Mouse (Mus musculus) thymus, adult 2 months (tissue): ENCODE results near the gene Gm11733. TPM values are rescaled to one million over a fixed set of nuclear protein-coding genes. Genes with fewer than 3 reads are reported as not detected.
A peak's percentile ranks its signal among the peaks of the same experiment; 100 is the strongest.

Source experiments
- DNase-seq: peaks from one replicate; pipeline ENCODE4 v3.0.0; 2021
- H3K27ac ChIP-seq: fragments of 200-500 bp; 2 replicates; pipeline ENCODE4 v1.5.1; 2012; ENCODE audit warnings: low read length, control low read depth; ENCODE audit not compliant: control insufficient read depth, insufficient read depth
- H3K27me3 ChIP-seq: fragments of 200-500 bp; 2 replicates; pipeline ENCODE4 v1.6.1; 2012; ENCODE audit warnings: mild to moderate bottlenecking, low read length, moderate library complexity, mixed read lengths; ENCODE audit not compliant: control insufficient read depth, insufficient read depth
- H3K36me3 ChIP-seq: fragments of 200-500 bp; 2 replicates; pipeline ENCODE4 v1.6.1; 2012; ENCODE audit warnings: mild to moderate bottlenecking, low read length, moderate library complexity; ENCODE audit not compliant: control insufficient read depth, insufficient read depth
- H3K4me1 ChIP-seq: fragments of 200-500 bp; replicated peaks from 2 replicates; pipeline ENCODE4 v1.6.1; 2012; ENCODE audit warnings: low read length; ENCODE audit not compliant: control insufficient read depth, insufficient read depth
- H3K4me3 ChIP-seq: fragments of 200-500 bp; 2 replicates; pipeline ENCODE4 v1.5.1; 2012; ENCODE audit warnings: mild to moderate bottlenecking, low read length, control low read depth, moderate library complexity; ENCODE audit not compliant: control insufficient read depth, insufficient read depth
- CTCF ChIP-seq: fragments of 200-500 bp; IDR thresholded peaks from 2 replicates; pipeline ENCODE4 v1.5.1; 2012; ENCODE audit warnings: mild to moderate bottlenecking, control low read depth, low read length, moderate library complexity, borderline replicate concordance; ENCODE audit not compliant: control insufficient read depth, poor library complexity, insufficient read depth; ENCODE audit errors: extremely low read depth
- POLR2A ChIP-seq: fragments of 200-500 bp; IDR thresholded peaks from 2 replicates; pipeline ENCODE4 v1.6.1; 2012; ENCODE audit warnings: mild to moderate bottlenecking, low read length, control low read depth, moderate library complexity; ENCODE audit not compliant: control insufficient read depth, poor library complexity, insufficient read depth; ENCODE audit errors: extremely low read depth
- WGBS: fragments of 180-500 bp; shearing (Covaris S2); methylation state at CpG from one replicate; pipeline ENCODE4 v1.1.7; 2018; 5-methylcytosine and 5-hydroxymethylcytosine counted together
- polyA plus RNA-seq: library from polyadenylated mRNA; depleted of rRNA; stranded (reverse); fragments of >200 nt; gene quantifications from 2 replicates; pipeline ENCODE4 v1.2.3, GENCODE M21; 2012; rRNA removed

Gene Gm11733
- polyA plus RNA-seq, 1 experiment: not detected

DNA sequence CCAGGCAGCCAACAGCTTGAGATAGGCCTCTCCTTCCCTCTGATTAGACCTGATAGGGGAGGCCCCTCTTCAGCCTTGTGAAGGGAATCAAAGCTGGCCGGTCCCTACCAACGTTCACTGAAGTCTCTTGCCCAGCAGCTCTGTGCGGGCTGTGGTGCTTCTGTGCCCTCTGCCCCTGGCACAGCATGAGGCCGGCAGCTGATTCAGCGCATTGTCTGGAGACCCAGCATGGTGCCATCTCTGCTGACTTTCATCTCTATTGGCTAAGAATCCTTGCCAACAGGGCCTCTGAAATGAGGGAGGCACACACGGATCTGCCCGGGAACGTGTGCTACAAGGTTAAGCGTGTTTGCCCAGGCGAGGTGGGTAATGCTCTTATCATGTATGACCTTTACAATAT lies 48.2 kb downstream of the Gm11733 start:
- H3K36me3 ChIP-seq: no peaks in the 10 kb centered on the region
- H3K27ac ChIP-seq: no peak overlapping the region
- WGBS: 91% methylated on average over 10 of the region's 10 CpGs
- no peak for TF ChIP-seq CTCF
- TF ChIP-seq POLR2A: no peak
- H3K27me3 ChIP-seq: no peaks in the 10 kb centered on the region
- no peak overlapping the region for H3K4me3 ChIP-seq
- no peaks in the 10 kb centered on the region for H3K4me1 ChIP-seq
- DNase-seq: no peak

DNA sequence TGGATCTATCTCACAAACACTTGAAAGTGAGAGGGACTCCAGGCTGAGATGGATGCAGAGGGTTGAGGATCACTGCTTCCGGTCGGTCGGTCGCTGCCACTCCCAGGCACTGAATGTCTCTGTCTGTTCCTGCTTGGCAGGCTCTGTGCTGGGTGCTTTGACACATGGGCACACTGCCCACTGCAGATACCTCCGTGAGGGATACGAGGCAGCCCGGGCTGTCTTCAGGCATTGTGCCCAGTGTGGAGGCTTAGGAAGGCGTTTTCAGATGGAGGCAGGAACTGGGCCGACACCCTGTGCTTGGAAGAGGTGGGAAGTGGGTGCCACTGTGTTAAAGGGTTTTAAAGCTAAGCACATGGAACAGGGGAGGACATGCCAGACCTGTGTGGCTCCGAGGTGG lies 50.7 kb downstream of the Gm11733 start:
- TF ChIP-seq CTCF: no peak
- Histone ChIP-seq H3K27ac (no peak overlapping the region), H3K36me3 (no peaks in the 10 kb centered on the region), H3K4me1 (no peaks in the 10 kb centered on the region), H3K4me3 (no peak overlapping the region), H3K27me3 (no peaks in the 10 kb centered on the region; the same call in 1 of the 2 replicates)
- DNase-seq: no peak
- 79% methylated on average over 10 of the region's 10 CpGs for WGBS

DNA sequence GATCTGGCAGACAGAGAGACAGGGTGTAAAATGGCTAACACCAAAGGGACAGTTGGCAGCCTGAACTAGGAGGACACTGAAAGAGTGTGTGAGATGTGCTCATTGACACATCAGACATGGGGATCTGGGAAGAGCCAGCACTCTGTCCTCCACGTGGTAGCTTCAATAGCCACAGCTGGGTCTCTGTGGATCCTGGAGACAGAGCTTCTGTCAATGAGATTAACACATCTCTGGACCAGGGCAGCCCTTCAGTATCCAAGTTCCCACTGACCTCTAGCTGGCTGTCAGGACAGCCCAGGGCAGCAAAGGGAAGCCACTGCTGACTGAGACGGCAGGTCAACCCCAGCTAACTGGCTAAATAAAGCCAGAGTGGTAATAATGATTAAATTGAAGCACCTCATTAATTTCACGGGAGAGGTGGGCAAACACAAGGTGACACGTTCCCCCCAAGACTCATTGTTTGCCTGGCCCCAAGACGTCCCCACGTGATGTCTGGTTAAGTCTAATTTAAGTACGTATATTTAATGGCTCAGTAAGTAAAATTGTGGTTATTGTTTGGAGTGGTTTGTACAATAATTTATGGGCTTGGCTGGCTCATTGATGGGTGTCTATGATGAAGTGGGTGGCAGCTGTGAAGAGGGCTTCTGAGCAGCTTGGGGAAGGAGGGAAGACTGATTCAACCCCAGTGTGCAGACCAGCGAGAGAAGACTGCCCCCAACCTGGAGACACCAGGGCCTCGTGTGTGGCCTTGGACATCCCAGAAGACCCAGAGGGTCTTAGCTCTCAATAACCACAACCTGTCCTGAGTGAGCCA lies 51.5 kb downstream of the Gm11733 start:
- 53% methylated on average over 9 of the region's 9 CpGs for WGBS
- no peak for TF ChIP-seq POLR2A
- Histone ChIP-seq H3K4me3 (no peak overlapping the region), H3K4me1 (no peaks in the 10 kb centered on the region), H3K27me3 (no peaks in the 10 kb centered on the region; the same call in 1 of the 2 replicates), H3K36me3 (no peaks in the 10 kb centered on the region), H3K27ac (no peak overlapping the region)
- DNase-seq: no peak

DNA sequence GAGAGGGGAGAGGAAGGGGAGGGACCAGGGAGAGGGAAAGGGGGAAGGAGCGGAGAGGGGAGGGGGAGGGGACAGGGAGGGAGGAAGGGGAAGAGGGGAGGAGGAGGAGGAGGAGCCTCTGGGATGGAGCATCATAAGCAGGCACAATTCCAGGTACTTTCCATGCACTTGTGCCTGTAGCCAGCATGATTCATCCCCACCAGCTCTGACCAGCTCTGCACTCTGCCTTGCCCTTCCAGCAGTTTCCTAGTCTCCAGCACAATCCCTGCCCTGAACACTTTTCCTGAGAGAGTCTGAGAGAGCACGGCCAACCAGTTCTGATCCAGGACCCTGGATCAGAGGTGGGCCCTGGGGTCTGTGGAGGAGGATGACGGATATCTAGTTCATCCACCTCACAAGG lies 52.4 kb downstream of the Gm11733 start:
- WGBS: 65% methylated on average over 3 of the region's 3 CpGs
- H3K4me3 ChIP-seq: no peak overlapping the region
- peak overlapping the region; percentile 59; the same call in 1 of the 2 replicates for H3K27ac ChIP-seq
- no peaks in the 10 kb centered on the region for H3K36me3 ChIP-seq
- TF ChIP-seq POLR2A: no peak
- TF ChIP-seq CTCF: no peak
- H3K27me3 ChIP-seq: no peaks in the 10 kb centered on the region; the same call in 1 of the 2 replicates
- DNase-seq: no peak
- no peaks in the 10 kb centered on the region for H3K4me1 ChIP-seq

Other genes with a start within 250 kb of the Gm11733 start
- 75.0 and 89.7 TPM in 2 replicates for gene Tnrc6c, start 169.9 kb downstream of the Gm11733 start, polyA plus RNA-seq